ENCODE assay signal across 9 mouse cellular contexts in genomic region chr2:165184015-165184633, GRCm38 (mm10). TPM values are rescaled to one million over a fixed set of nuclear protein-coding genes. Genes with fewer than 3 reads are reported as not detected.
DNase-seq lines count a peak whose midpoint lies in the region; ATAC-seq lines count a peak whose summit lies in the region.
"Had no signal": no experiment of that assay in that cellular context is flagged by ENCODE, and none has a peak within 500 bp of the region (broad histone marks: within the 10 kb centered on the region; RNA-seq: fewer than 3 reads in every experiment).

No protein-coding gene starts in this region.

- 16% methylated on average over 9 of the region's 9 CpGs for WGBS in forebrain, embryonic 16.5 days
- 54% methylated on average over 9 of the region's 9 CpGs for WGBS in midbrain, embryonic 11.5 days

- H3K9ac ChIP-seq in forebrain, embryonic 16.5 days (replicated peaks; ENCODE audit: low read depth, low read length) = no peak overlapping the region; the same call in 1 of the 2 replicates
- H3K9ac ChIP-seq in midbrain, embryonic 11.5 days (ENCODE audit: low read length) = 0 out of 2 replicates have a peak overlapping the region, but pooled peaks have one; percentile 10

- peaks cover 7% of the 10 kb centered on the region; the same call in 1 of the 2 replicates for H3K27me3 ChIP-seq in forebrain, embryonic 16.5 days (replicated peaks; ENCODE audit: control insufficient read depth, insufficient read depth, low read length)
- H3K27me3 ChIP-seq in midbrain, embryonic 11.5 days (ENCODE audit: control insufficient read depth, insufficient read depth, low read length) = peaks cover 21% of the 10 kb centered on the region

- H3K36me3 ChIP-seq in forebrain, embryonic 16.5 days (ENCODE audit: control insufficient read depth, insufficient read depth) = no peaks in the 10 kb centered on the region
- no peaks in the 10 kb centered on the region for H3K36me3 ChIP-seq in midbrain, embryonic 11.5 days (ENCODE audit: control insufficient read depth, insufficient read depth, low read length)

- no peak overlapping the region for H3K4me2 ChIP-seq in forebrain, embryonic 16.5 days (ENCODE audit: low read length)
- H3K4me2 ChIP-seq in midbrain, embryonic 11.5 days = no peak overlapping the region

- peaks cover 20% of the 10 kb centered on the region for H3K4me1 ChIP-seq in forebrain, embryonic 16.5 days (replicated peaks; ENCODE audit: control insufficient read depth, insufficient read depth, low read length)
- peaks cover 9% of the 10 kb centered on the region; the same call in 1 of the 2 replicates for H3K4me1 ChIP-seq in midbrain, embryonic 11.5 days (ENCODE audit: control insufficient read depth, insufficient read depth, low read length)

- no peak overlapping the region for H3K4me3 ChIP-seq in forebrain, embryonic 16.5 days (replicated peaks; ENCODE audit: low read length)
- no peak overlapping the region for H3K4me3 ChIP-seq in midbrain, embryonic 11.5 days (ENCODE audit: low read depth, low read length)

- DNase-seq in ovary, postnatal 14 days (ENCODE audit: low spot score) = peak; percentile 29
- no peak for DNase-seq in ovary, postnatal 10 days (ENCODE audit: low spot score)
- DNase-seq in kidney, adult 18-20 months = peak; percentile 65
- peak; percentile 94 for DNase-seq in midbrain, embryonic 11.5 days (ENCODE audit: low spot score, missing footprints)
- DNase-seq in urinary bladder, postnatal 25 days (ENCODE audit: low spot score) = no peak
- no peak for DNase-seq in urinary bladder, adult 18-20 months (ENCODE audit: low spot score in 2 of 2)
- no peak for DNase-seq in spleen, adult 18-20 months

- H3K27ac ChIP-seq in forebrain, embryonic 16.5 days (ENCODE audit: low read length) = peak overlapping the region; percentile 53
- H3K27ac ChIP-seq in midbrain, embryonic 11.5 days (ENCODE audit: low read depth, low read length) = no peak overlapping the region

- H3K9me3 ChIP-seq in forebrain, embryonic 16.5 days (ENCODE audit: control insufficient read depth, low read length) = no peaks in the 10 kb centered on the region
- H3K9me3 ChIP-seq in midbrain, embryonic 11.5 days (ENCODE audit: control insufficient read depth, low read length) = no peaks in the 10 kb centered on the region

- peak; percentile 83 for ATAC-seq in forebrain, embryonic 16.5 days
- ATAC-seq in midbrain, embryonic 11.5 days (ENCODE audit: low FRiP score) = peak; percentile 70

RNA-seq across cellular contexts. Expression of gene Cdh22, which starts 50.5 kb away (rescaled TPM):
- polyA plus RNA-seq in forebrain, embryonic 16.5 days (2015; fragmentation: Nextera tagmentation; extraction: Ambion mirVana) = 3.7 and 5.6 TPM in 2 replicates
- 4.8 and 6.4 TPM in 2 replicates for polyA plus RNA-seq in midbrain, embryonic 11.5 days (2014; fragmentation: Nextera tagmentation; extraction: Ambion mirVana)
- polyA plus RNA-seq: gonadal fat pad, adult 2 months had no signal

Comparison
In these comparisons a context has a peak if more than half of its experiments do, and no peak if none do; other contexts are left out.
1. DNase-seq: peak in ovary, postnatal 14 days (single experiment), kidney, adult 18-20 months (single experiment) and midbrain, embryonic 11.5 days (single experiment); none in ovary, postnatal 10 days (single experiment), urinary bladder, postnatal 25 days (single experiment), urinary bladder, adult 18-20 months (0 of 2) and spleen, adult 18-20 months (0 of 2).